Mouse (Mus musculus) cerebellum, postnatal 14 days (tissue): ENCODE measurements around the gene Cmtm8.

ENCODE experiments used
- DNase-seq, 2 experiments: peaks; one replicate each; pipeline ENCODE4 v3.0.0; 2021; ENCODE audit warnings: mixed read lengths in 2 of 2

Cmtm8 gene

DNA sequence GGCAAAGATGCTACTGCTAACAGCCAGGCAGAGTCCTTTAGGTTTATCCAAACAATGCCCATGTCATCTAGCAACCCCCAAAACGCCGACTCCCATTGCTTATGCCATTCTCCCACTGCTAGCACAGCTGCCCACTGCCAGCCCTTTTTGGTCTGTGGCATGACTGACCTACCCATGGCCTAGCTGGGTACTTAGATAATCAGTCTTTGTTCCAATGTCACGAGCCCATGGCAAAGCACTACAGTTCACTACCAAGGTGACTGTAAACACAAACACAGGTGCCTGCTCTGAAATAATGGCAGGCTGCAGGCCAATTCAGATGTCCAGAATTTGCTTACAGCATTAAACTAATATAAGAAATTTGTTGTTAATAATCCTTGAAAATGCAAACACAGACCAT is 25.0 kb downstream of the Cmtm8 start:
- DNase-seq: no peak

DNA sequence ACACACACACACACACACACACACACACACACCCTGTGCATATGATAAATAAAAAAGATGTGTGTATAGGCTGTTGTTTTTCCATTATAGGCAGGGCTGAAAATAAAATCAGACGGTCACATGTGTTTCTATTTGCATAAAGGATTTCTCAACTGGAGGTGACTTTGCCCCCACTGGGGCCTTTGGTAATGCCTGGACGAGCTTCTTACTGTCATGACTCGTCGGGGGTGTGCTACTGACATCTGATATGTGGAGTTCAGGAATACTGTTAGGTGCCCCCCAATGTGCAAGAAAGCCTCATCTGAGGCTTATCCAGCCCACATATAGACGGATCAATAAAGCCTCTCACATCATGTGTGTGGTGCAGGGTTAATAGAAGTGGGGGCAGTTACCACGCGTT is 26.9 kb downstream of the Cmtm8 start:
- DNase-seq: no peak

DNA sequence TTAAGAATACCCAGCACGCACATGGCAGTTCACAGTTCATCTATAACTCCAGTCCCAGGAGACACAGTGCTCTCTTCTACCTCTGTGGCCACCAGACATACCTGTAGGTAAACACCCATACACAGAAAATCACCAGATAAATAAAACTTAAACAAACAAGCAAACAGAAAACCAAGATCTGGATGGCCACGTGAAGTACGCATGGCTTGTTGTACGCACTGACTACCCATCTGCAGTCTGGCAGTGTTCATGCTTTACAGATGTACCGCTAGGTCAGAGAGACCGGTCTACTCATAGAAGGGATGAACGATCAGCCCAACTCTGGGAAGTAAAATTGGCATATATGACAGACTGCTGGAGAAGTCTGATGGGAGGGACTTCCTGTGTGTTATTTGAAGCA is 27.8 kb downstream of the Cmtm8 start:
- no peak for DNase-seq

DNA sequence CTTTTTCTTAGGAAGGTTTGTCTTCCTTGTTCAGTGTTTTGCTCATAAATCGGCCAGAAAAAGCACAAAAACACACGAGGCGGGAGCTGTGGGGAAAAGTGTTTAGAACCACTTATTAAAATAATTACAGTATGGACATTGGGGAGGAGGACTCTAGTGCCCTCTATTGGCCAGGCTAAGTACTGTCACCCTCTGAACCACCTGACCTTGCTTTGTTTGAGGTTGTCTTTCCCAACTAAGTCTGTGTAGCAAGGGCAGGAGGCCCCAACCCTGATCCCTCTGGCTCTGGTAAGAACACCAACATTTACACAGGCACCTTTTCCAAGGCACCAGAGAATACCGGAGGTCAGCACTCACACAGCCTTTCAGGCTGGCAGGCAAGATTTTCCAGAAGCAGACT is 28.6 kb downstream of the Cmtm8 start:
- DNase-seq: peak; percentile 43 to 54

DNA sequence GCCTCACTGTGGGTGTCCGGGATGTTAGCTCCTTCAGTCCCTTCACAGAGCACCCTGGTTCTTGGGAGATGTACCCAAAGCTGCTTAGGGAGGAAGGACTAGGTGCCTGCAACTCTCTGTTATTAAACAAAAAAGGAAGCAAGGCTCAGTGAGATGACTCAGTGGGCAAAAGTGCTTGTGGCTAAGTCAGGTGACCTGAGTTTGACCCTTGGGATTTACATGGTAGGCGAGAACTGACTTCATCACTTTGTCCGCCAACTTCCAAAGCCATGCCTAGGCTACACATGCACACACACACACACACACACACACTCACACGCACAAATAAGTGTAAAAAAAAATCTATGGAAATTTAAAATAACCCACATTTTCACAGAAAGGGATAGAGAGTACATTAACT is 32.0 kb downstream of the Cmtm8 start:
- DNase-seq: no peak

DNA sequence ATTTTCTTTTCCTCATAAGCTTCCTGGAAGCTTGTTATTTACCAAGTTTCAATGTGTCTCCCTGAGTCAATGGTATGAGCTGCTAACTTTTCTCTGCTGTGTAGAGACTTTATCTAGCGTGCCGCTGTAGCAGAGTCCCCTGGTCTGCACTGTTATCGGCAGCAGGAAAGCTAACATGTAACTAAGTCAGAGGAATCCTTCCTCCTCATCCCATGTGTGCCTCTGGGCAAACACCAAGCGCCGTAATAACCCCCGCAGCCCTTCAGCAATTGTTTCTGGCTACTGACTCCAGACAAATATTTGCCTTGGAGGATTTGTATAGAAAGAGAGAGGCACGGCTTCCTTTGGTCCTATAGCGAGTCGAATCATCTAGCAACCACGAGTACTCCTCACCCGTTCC is 33.1 kb downstream of the Cmtm8 start:
- DNase-seq: no peak

DNA sequence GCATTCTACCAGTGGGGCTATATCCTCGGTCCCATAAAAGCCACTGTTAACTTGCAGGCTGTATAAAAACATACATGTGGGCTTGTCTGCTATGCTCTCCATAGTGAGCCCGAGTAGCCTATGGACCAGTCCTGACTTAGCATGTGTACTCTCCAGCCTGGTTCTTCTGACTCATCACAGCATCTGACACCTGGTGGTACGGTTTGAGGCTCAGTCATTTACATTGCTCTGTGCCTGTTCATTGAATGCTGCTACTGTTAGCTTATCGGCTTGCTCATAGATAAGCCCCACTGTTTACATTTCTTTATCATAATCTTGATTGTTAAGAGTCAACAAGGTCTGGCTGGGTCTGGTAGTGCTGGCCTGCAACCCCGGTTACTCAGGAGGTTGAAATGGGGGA is 35.3 kb downstream of the Cmtm8 start:
- DNase-seq: no peak

DNA sequence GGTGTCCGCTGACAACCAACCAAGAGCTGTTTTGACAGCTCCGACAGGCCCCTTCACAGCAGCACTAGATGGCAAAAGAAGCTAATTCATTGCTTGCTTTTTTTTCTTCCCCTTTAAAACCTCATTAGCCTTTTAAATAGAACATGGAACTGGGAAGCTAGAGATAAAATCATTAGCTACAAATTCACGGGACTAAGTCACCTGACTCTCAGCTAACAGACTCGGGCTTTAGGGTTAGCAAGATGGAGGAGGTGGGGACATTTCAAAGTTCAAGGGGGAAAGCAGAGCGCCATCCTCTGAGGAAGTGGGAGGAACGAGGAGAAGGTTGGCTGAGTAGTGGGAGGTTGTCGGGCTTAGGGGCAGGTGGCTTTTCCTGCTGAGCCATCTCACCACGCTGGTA is 36.7 kb downstream of the Cmtm8 start:
- no peak for DNase-seq

DNA sequence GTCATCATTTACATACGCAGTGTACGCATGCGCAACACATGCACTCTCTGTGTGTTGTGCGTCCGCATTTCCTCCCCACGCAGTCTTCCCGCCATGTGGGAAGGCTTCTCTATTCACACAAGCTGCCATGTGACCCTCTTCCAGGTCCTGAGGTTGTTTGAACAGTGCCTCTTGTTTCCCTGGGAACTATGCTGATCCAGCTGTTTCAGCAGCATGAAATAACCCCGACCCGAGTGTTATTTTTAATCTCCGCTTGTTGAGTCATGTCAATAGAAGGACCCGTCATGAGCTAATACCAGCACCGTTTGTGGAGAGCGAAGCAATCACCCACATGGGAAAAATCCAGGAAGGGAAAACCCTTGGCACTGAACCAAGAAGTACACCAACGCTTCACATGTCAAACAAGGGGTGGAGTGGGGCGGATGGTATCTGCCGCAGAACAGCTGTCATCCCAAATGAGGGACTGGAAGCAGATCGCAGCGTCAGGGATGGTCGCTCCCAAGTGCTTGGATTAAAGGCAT is 38.7 kb downstream of the Cmtm8 start:
- no peak for DNase-seq

DNA sequence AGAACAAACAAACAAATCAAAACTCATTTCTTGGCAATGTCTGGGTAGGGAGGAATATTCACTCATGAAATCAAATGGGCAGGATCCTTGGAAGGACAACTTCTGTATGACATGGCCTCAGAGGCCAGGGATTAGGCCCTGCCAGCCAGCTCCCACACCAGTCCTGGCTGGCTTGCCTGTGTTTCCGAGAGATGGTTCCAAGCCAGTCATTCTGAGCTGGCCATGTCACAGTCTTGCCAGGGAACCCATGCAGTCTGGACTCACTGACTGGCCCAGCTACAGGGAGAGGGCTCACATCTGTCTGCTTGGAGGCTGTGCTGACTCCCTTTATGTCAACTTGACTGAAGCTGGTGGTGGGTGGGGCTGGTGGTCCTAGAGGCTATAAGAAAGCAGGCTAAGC is 41.8 kb downstream of the Cmtm8 start:
- no peak for DNase-seq

DNA sequence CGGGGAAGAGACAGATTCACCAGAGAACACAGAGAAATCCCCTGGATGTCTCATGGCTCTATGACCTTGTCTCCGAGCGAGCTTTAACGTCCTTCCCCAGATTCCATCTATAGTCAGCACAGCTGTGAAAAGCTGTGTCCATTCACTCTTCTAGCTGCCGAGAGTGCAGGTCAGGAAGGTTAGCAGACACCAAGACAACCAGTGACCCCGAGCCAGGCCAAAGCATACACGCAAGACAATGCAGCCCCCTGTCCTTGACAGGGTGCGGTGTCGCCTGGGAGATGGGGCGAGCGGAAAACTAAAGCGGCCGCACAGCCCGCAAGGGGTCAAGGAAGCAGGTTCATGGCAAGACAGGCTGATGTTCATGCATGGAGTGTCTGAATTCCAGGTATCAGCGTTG is 42.7 kb downstream of the Cmtm8 start:
- no peak for DNase-seq

DNA sequence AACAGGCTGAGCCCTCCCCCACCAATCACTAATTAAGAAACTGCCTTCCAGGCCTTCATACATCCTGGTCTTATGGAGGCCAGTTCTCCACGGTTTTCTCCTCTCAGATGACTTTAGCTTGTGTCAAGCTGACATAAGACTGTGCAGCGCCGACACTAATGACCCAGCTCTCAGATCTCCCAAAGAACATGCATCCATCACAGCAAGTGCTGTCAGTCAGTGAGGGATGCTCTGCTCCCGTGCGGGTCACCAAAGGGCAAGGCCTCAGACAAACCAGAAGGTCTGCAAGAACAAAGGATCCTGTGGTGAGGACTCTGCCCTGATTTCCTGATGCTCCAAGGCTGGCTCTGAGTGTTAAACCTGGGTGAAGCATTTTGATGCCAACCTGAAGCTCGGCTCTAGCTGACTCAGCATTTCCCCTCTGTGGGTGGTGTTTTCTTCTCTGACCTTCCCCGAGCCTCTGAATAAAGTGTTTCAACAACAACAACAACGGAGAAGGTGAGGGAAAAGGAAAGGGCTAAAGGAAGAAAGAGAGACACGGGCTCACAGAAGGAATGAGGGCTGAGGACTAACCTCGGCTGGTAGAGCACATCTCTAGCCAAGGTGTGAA is 44.4 kb downstream of the Cmtm8 start:
- no peak for DNase-seq

DNA sequence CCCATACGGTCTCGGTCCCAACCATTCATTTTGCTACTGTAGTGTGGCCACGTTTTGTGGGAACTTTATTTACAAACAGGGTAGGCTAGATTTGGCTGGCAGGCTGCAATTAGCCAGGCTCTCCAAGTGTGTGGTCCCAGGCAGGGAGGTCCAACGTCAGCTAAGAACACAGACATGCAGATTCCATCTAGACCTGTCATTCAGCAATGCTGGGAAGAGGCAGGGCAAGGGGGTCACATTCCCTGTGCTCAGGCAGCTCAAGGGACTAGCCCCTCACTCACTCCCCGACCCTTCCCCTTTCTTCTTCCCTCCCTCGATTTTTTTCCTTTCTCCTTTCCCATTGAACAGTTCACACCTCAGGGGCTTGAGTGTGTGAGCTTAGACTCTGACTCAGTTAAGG is 45.1 kb downstream of the Cmtm8 start:
- DNase-seq: no peak

DNA sequence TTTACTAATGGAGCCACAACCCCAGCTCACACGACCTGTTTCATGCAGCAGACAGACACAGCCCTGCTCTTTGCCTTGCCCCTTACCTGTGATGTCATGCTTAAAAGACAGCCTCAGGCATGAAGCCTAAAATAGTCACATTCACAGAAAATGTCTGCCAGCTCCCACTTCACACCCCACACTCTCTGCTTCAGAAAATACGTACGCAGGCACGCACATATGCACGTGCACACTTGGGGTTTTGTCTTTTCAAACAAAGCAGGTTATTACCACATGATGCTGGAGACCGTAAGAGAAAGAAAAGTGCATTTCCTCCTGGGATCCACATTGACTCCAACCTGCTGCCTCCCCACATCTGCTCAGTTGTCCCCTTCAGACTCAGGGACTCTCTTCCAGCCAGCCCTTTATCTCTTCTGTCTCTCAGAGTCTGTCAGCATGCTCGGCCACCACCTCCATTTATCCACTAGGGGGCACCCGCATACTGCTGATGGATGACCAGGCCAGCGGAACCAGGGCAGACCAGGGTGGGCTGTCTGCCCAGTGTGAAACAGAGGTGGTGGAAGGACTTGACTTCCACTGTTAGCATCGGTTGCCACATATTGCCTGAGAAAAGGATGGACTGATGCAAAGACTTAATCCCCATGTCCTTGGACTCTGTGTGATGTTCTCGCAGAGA is 46.5 kb downstream of the Cmtm8 start:
- peak; percentile 93 to 94 for DNase-seq

DNA sequence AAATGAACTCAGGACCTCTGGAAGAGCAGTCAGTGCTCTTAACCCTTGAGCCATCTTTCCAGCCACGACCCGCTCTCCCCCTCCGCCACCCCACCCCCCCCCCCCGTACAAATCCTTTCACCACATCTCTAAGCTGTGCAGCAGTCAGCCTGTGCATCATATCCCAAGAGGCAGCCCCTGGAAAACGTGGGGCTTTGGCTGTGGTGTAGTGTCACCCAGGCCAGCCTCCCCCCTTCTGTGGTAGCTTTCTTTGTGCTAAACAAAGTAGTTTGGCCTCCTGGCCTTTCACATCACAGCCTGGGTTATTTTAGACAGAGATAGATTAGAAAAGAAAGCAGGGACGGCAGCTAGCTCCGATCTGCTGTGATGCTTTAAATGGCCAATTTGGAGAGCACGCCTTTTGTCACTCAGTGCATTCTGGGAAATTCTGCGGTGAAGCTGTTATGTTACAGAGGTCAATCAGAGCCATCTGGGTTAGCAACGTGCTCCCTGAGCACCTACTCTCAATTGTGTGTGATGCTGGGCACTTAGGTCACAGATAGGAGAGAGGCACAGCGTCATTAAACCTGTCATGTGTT is 47.4 kb downstream of the Cmtm8 start:
- DNase-seq: no peak

DNA sequence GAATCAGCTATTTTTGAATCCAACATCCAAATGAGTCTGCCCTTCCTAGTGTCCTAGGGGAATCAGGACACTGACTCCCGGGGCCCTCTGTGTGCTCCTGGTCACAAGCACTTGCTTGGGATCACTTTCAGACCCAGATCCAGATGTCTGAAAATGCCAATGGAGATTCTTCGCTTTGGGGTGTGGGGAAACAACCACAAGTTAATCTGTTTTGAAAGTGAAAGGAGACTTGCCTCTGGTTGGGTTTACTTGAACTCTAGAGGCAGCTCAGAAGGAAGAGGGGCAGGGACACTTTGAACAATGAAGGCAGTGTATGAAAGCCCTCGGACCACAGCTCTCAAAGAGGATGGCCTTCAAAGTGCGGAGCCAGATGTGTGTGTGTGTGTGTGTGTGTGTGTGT is 49.5 kb downstream of the Cmtm8 start:
- DNase-seq: no peak

DNA sequence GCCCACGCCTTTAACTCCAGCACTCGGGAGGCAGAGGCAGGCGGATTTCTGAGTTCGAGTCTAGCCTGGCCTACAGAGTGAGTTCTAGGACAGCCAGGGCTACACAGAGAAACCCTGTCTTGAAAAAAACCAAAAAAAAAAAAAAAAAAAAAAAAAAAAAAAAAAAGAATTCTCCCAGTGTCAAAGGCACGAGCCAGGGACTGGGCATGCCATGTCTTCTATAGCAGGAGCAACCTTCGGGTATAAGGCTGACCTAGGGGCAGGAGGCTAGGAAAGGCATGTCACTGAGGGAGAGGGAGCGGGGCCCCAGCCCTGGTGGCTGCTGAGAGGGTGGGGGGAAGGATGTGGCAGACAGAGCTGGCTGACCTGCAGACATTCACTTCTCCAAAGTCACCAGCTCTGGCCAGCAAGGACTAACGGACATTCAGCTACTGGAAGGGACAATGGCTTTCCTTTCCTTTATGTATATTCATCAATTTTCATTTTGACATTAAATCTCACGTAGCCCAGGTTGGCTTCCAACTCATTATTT is 50.1 kb downstream of the Cmtm8 start:
- no peak for DNase-seq

DNA sequence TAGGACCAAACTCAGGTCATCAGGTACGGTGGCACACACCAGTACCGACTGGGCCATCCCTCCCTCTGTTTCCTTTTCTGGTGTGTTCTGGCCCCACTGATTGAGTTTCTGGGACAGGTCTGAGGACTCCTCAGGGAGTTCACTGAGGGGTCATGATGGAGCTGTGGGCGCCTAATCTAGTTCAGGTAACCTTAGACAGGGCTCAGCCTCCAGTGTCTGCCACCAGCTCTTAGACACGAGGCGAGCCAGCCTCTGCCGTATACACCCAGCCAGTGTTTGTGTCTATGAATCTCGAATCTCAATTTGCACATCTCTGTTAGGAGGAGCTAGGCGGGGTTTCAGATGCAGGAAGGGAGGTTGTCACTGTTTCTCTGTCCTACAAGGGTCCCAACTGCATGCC is 54.0 kb downstream of the Cmtm8 start:
- DNase-seq: no peak

DNA sequence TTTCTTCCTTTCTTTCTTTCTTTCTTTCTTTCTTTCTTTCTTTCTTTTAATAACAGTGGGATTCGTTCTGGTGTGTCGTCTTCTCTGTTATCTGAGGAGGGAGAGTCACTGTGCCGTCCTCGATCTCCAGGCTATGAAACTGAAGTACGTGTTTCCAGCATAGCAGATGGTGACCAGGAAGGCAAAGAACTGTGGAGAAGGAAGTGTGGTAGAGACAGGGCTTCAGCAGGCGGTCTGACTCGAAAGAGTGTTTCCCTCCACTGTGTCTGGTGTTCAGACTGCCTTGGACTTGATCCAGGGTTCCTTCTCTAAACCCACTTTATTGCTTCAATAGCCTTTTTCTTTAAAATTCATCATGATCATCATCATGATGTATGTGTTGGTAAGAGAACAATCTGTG is 54.4 kb downstream of the Cmtm8 start:
- no peak for DNase-seq

DNA sequence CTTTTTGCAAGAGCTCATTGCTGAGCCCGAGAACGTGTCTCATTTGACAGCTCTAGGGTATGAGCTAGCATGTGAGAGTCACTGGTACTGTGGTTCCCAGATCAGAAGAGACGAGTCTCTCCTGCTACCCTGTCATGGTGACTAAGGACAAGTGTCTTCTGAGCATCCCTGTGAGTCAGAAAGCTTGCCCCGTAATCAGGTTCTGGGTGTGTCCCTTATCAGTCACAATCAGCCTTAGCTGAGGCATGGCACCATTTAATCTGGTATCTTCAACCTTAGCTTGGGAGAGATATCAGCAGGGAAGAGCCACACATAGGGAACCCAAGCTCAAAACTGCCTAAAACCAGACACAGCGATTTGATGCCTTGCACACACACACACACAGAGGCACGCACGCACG is 55.3 kb downstream of the Cmtm8 start:
- no peak for DNase-seq

DNA sequence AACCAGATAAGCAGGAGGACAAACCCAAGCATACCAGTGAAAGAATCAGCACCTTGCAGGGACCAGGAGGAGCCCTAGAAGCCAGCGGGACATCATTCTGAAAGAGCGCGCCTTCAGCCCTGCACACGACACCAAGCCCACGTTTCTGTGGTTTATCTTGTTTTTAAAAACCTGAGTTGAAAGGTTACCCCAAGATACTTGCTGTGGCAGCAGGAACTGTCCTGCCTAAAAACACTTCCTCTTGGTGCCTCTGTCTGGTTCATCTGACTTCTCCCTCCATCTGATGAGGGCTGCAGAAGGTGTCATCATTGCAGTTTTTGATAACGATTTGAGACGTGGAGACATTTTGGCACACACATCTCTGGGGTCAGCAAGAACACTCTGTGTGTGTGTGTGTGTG is 56.2 kb downstream of the Cmtm8 start:
- no peak for DNase-seq

DNA sequence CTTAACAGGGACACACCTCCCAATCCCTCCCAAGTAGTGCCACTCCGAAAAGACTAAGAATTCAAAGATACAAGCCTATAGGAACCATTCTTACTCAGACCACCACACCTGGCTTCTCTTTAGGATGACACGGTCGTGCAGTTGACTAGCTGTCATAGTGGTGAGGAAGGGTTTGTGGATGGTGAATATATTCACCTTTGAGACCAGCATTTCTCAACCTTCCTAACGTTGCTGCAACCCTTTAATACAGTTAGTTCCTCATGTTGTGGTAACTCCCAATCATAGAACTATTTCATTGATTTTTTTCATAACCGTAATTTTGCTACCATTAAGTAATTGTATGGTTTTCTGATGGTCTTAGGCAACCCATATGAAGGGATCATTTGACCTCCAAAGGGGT is 56.8 kb downstream of the Cmtm8 start:
- no peak for DNase-seq

DNA sequence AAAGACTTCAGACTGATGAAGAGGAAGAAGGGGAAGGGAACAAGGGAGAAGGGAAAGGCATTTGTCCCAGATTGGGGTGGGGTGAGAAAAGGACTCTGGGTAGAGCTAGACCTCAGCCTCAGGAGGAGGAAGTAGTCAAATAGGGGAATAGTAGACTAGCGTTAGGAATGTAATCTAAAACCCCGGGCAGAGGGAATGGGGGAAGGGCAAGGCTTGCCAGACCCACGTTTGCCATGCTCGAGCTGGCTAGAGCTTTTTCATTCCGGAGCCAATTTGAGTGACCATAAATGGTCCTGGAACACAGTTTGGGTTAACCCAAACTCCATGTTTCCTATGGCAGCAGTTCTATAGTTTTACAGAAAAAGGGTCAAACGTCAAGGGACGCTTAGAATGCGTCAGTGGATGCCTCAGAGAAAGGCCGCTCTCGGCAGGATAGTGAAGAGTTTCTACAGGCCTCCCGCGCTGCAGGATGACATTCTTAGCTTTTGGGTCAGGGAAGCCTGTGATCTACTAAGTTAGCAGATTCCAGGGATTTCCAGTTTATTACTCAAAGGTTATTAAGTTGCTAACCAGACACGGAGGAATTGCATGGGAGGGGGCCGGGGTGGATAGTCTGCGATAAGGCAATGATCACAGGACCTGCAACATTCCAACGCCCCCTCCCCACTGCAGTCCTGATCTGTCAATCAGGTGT is 58.4 kb downstream of the Cmtm8 start:
- DNase-seq: no peak
